28 mouse cellular contexts compared by ENCODE assay signal in genomic region chr16:15357766-15358165, GRCm38 (mm10). TPM values are rescaled to one million over a fixed set of nuclear protein-coding genes. Genes with fewer than 3 reads are reported as not detected.
DNase-seq lines count a peak whose midpoint lies in the region; ATAC-seq lines count a peak whose summit lies in the region.
"Had no signal": no experiment of that assay in that cellular context is flagged by ENCODE, and none has a peak within 500 bp of the region (broad histone marks: within the 10 kb centered on the region; RNA-seq: fewer than 3 reads in every experiment).

No protein-coding gene starts in this region.

- peak overlapping the region; percentile 15; the same call in 1 of the 2 replicates for H3K27ac ChIP-seq in lung, embryonic 15.5 days
- H3K27ac ChIP-seq in heart, embryonic 12.5 days (ENCODE audit: poor library complexity, severe bottlenecking) = no peak overlapping the region
- H3K27ac ChIP-seq: embryonic facial prominence, embryonic 12.5 days; forebrain, embryonic 12.5 days; hindbrain, embryonic 12.5 days had no signal

- no peaks in the 10 kb centered on the region for H3K27me3 ChIP-seq in lung, embryonic 15.5 days
- no peaks in the 10 kb centered on the region for H3K27me3 ChIP-seq in heart, embryonic 12.5 days (replicated peaks)
- H3K27me3 ChIP-seq: embryonic facial prominence, embryonic 12.5 days; forebrain, embryonic 12.5 days; hindbrain, embryonic 12.5 days had no signal

- ATAC-seq in lung, embryonic 15.5 days (ENCODE audit: borderline replicate concordance, extremely low read depth, low FRiP score, low TSS enrichment) = no peak
- ATAC-seq in heart, embryonic 12.5 days (ENCODE audit: insufficient number of reproducible peaks, low FRiP score) = no peak
- ATAC-seq in erythroid progenitor cell, adult 5-6 weeks (replicated peaks; ENCODE audit: low FRiP score, poor library complexity, severe bottlenecking) = no peak
- ATAC-seq: CD4-positive, CD25-positive, alpha-beta regulatory T cell, adult 4 months; forebrain, postnatal 0 days; hindbrain, embryonic 16.5 days; inflammation-experienced regulatory T-cells, adult 6 months had no signal

- H3K4me2 ChIP-seq in lung, embryonic 15.5 days = no peak overlapping the region
- no peak overlapping the region for H3K4me2 ChIP-seq in heart, embryonic 12.5 days
- H3K4me2 ChIP-seq: embryonic facial prominence, embryonic 12.5 days; forebrain, embryonic 12.5 days; hindbrain, embryonic 12.5 days had no signal

- no peaks in the 10 kb centered on the region for H3K9me3 ChIP-seq in lung, embryonic 15.5 days
- no peaks in the 10 kb centered on the region for H3K9me3 ChIP-seq in heart, embryonic 12.5 days (replicated peaks)
- H3K9me3 ChIP-seq: embryonic facial prominence, embryonic 12.5 days; forebrain, embryonic 12.5 days; hindbrain, embryonic 12.5 days had no signal

- no peak overlapping the region for H3K9ac ChIP-seq in lung, embryonic 15.5 days
- no peak overlapping the region for H3K9ac ChIP-seq in heart, embryonic 12.5 days
- H3K9ac ChIP-seq: embryonic facial prominence, embryonic 12.5 days; forebrain, embryonic 12.5 days; forebrain, postnatal 0 days; hindbrain, embryonic 12.5 days had no signal

- DNase-seq in lung, postnatal 4 days = no peak
- DNase-seq in right cerebral cortex, adult 2 months (ENCODE audit: low spot score in 2 of 2) = peak; percentile 13 to 15
- DNase-seq in right cerebral cortex, postnatal 10 days (ENCODE audit: low spot score in 2 of 2) = no peak
- peak; percentile 69 for DNase-seq in NIH3T3 (ENCODE audit: low read depth)
- DNase-seq: adrenal gland, adult 8-10 months; adrenal gland, postnatal 36 days; B cell, adult 2 months; cerebellum, adult 11 months; cerebellum, adult 9-10 months; cerebellum, postnatal 25 days; forebrain, postnatal 0 days; gastrocnemius, postnatal 36 days; heart, adult 11 months; heart, postnatal 10 days; heart, postnatal 4 days had no signal

- no peaks in the 10 kb centered on the region for H3K36me3 ChIP-seq in lung, embryonic 15.5 days
- no peaks in the 10 kb centered on the region for H3K36me3 ChIP-seq in heart, embryonic 12.5 days
- H3K36me3 ChIP-seq: embryonic facial prominence, embryonic 12.5 days; forebrain, embryonic 12.5 days; hindbrain, embryonic 12.5 days had no signal

- no peak overlapping the region for H3K4me3 ChIP-seq in lung, embryonic 15.5 days
- no peak overlapping the region for H3K4me3 ChIP-seq in heart, embryonic 12.5 days
- H3K4me3 ChIP-seq: embryonic facial prominence, embryonic 12.5 days; forebrain, embryonic 12.5 days; hindbrain, embryonic 12.5 days had no signal

- peaks cover 18% of the 10 kb centered on the region; the same call in 1 of the 2 replicates for H3K4me1 ChIP-seq in lung, embryonic 15.5 days
- no peaks in the 10 kb centered on the region for H3K4me1 ChIP-seq in heart, embryonic 12.5 days (replicated peaks)
- H3K4me1 ChIP-seq: embryonic facial prominence, embryonic 12.5 days; forebrain, embryonic 12.5 days; hindbrain, embryonic 12.5 days had no signal

RNA-seq across cellular contexts. Expression of gene Gm21897, which starts 40.5 kb away (rescaled TPM):
- not detected in 2 replicates for polyA plus RNA-seq in lung, embryonic 15.5 days (2015; fragmentation: Nextera tagmentation; extraction: Ambion mirVana)
- polyA plus RNA-seq in heart, embryonic 12.5 days (2016; fragmentation: Nextera tagmentation; extraction: Ambion mirVana) = not detected in 2 replicates
- total RNA-seq in erythroid progenitor cell, adult 5-6 weeks (2015; ENCODE audit: low replicate concordance) = not detected in 2 replicates
- total RNA-seq in erythroid progenitor cell, adult 5-6 weeks (2017; ENCODE audit: low replicate concordance) = 0.30 TPM in 1 of 2 replicates, not detected in the other
- total RNA-seq: adrenal gland, adult 8-10 months; adrenal gland, postnatal 36 days; forebrain, postnatal 0 days; gastrocnemius, adult 8-10 months; gastrocnemius, postnatal 36 days; heart, postnatal 10 days; heart, postnatal 4 days; MEL had no signal
- polyA plus RNA-seq: brain, embryonic 14.5 days; CD4-positive, CD25-positive, alpha-beta regulatory T cell, adult 4 months; embryonic facial prominence, embryonic 12.5 days; forebrain, embryonic 12.5 days; forebrain, postnatal 0 days; heart, embryonic 14.5 days; hindbrain, embryonic 12.5 days; hindbrain, embryonic 16.5 days; inflammation-experienced regulatory T-cells, adult 6 months had no signal

Comparison
In these comparisons a context has a peak if more than half of its experiments do, and no peak if none do; other contexts are left out.
1. DNase-seq: peak in right cerebral cortex, adult 2 months (2 of 2) and NIH3T3 (single experiment); none in lung, postnatal 4 days (0 of 2) and right cerebral cortex, postnatal 10 days (0 of 2).